Mouse (Mus musculus) stomach, embryonic 15.5 days (tissue): ENCODE measurements at regions not wholly inside any gene's neighbourhood (a gene's known extent, or its start where the extent isn't known, plus 50 kb on each side); places are given as distances from the start of the nearest gene placed in this dataset.

Experiments used
- ATAC-seq: fragments of 200-750 bp; cut with Nextera tagmentation; 2 replicates; pipeline ENCODE4 v1.8.0; 2017; ENCODE audit warnings: low read depth, moderate number of reproducible peaks, moderate TSS enrichment; ENCODE audit not compliant: insufficient read depth, low FRiP score
- H3K27ac ChIP-seq: fragments of 300-500 bp; sonication (generic); 2 replicates; pipeline ENCODE4 v1.5.1; 2015; ENCODE audit warnings: mild to moderate bottlenecking, inconsistent platforms
- H3K27me3 ChIP-seq: fragments of 300-500 bp; sonication (generic); replicated peaks from 2 replicates; pipeline ENCODE4 v1.6.1; 2015; ENCODE audit warnings: inconsistent platforms
- H3K36me3 ChIP-seq: fragments of 300-500 bp; sonication (generic); 2 replicates; pipeline ENCODE4 v1.6.1; 2015; ENCODE audit warnings: inconsistent platforms
- H3K4me1 ChIP-seq: fragments of 300-500 bp; sonication (generic); 2 replicates; pipeline ENCODE4 v1.6.1; 2015; ENCODE audit warnings: inconsistent platforms
- H3K4me2 ChIP-seq: fragments of 300-500 bp; sonication (generic); 2 replicates; pipeline ENCODE4 v1.6.1; 2015; ENCODE audit warnings: mild to moderate bottlenecking, inconsistent platforms
- H3K4me3 ChIP-seq: fragments of 300-500 bp; sonication (generic); replicated peaks from 2 replicates; pipeline ENCODE4 v1.5.1; 2015; ENCODE audit warnings: inconsistent platforms
- H3K9ac ChIP-seq: fragments of 300-500 bp; sonication (generic); 2 replicates; pipeline ENCODE4 v1.6.1; 2015; ENCODE audit warnings: inconsistent platforms
- H3K9me3 ChIP-seq: fragments of 300-500 bp; sonication (generic); 2 replicates; pipeline ENCODE4 v1.6.1; 2016; ENCODE audit warnings: inconsistent platforms
- WGBS: fragments of 180-500 bp; shearing (Covaris S2); methylation state at CpG from one replicate; pipeline ENCODE4 v1.1.7; 2015; 5-methylcytosine and 5-hydroxymethylcytosine counted together

GRCm38 (mm10) chr13:78576300-78577296 lies 377.0 kb upstream of the Nr2f1 start:
- 58% methylated on average over 9 of the region's 9 CpGs for WGBS

GRCm38 (mm10) chr13:78571093-78571492 lies 371.5 kb upstream of the Nr2f1 start:
- no peak for ATAC-seq
- no peak overlapping the region for H3K4me3 ChIP-seq
- 72% methylated on average over 2 of the region's 2 CpGs for WGBS
- no peaks in the 10 kb centered on the region for H3K27me3 ChIP-seq
- no peaks in the 10 kb centered on the region for H3K36me3 ChIP-seq
- no peaks in the 10 kb centered on the region for H3K4me1 ChIP-seq
- H3K9me3 ChIP-seq, result no peaks in the 10 kb centered on the region
- no peak overlapping the region for H3K4me2 ChIP-seq
- no peak overlapping the region for H3K27ac ChIP-seq
- no peak overlapping the region for H3K9ac ChIP-seq

More at GRCm38 (mm10) chr13:78576300-78577296, 377.0 kb upstream of the Nr2f1 start:
- H3K4me2 ChIP-seq, result no peak overlapping the region
- H3K4me3 ChIP-seq, result no peak overlapping the region
- H3K27me3 ChIP-seq, result no peaks in the 10 kb centered on the region
- H3K36me3 ChIP-seq, result no peaks in the 10 kb centered on the region
- H3K4me1 ChIP-seq, result no peaks in the 10 kb centered on the region
- H3K9me3 ChIP-seq, result no peaks in the 10 kb centered on the region
- H3K27ac ChIP-seq, result no peak overlapping the region
- no peak overlapping the region for H3K9ac ChIP-seq
- no peak for ATAC-seq

- 60% methylated on average over 2 of the region's 2 CpGs for WGBS
- Histone ChIP-seq H3K4me2 (no peak overlapping the region), H3K9me3 (no peaks in the 10 kb centered on the region), H3K4me1 (no peaks in the 10 kb centered on the region), H3K27ac (no peak overlapping the region), H3K4me3 (no peak overlapping the region), H3K36me3 (no peaks in the 10 kb centered on the region), H3K27me3 (no peaks in the 10 kb centered on the region), H3K9ac (no peak overlapping the region)
- no peak for ATAC-seq
Measured at GRCm38 (mm10) chr13:78524446-78524937, 324.9 kb upstream of the Nr2f1 start.

- H3K4me1 ChIP-seq, result no peaks in the 10 kb centered on the region
- no peak overlapping the region for H3K4me3 ChIP-seq
- no peak overlapping the region for H3K9ac ChIP-seq
- H3K27ac ChIP-seq, result no peak overlapping the region
- no peaks in the 10 kb centered on the region for H3K27me3 ChIP-seq
- H3K36me3 ChIP-seq, result no peaks in the 10 kb centered on the region
- ATAC-seq, result no peak
- WGBS, result 90% methylated on average over 1 of the region's 1 CpGs
- H3K4me2 ChIP-seq, result no peak overlapping the region
- H3K9me3 ChIP-seq, result no peaks in the 10 kb centered on the region
Measured at GRCm38 (mm10) chr13:78520771-78521170, 321.2 kb upstream of the Nr2f1 start.

- Histone ChIP-seq H3K4me1 (no peaks in the 10 kb centered on the region), H3K9me3 (no peaks in the 10 kb centered on the region), H3K9ac (no peak overlapping the region), H3K36me3 (no peaks in the 10 kb centered on the region), H3K27ac (no peak overlapping the region), H3K4me2 (no peak overlapping the region), H3K27me3 (no peaks in the 10 kb centered on the region), H3K4me3 (no peak overlapping the region)
- WGBS, result 84% methylated on average over 3 of the region's 3 CpGs
- no peak for ATAC-seq
Measured at GRCm38 (mm10) chr13:78520186-78520585, 320.6 kb upstream of the Nr2f1 start.

GRCm38 (mm10) chr13:78500551-78500950 lies 301.0 kb upstream of the Nr2f1 start:
- H3K36me3 ChIP-seq, result no peaks in the 10 kb centered on the region
- H3K4me1 ChIP-seq, result no peaks in the 10 kb centered on the region
- no peaks in the 10 kb centered on the region for H3K9me3 ChIP-seq
- H3K4me2 ChIP-seq, result no peak overlapping the region
- no peak overlapping the region for H3K27ac ChIP-seq
- H3K9ac ChIP-seq, result no peak overlapping the region
- no peak for ATAC-seq
- H3K4me3 ChIP-seq, result no peak overlapping the region
- WGBS, result 76% methylated on average over 7 of the region's 7 CpGs
- H3K27me3 ChIP-seq, result no peaks in the 10 kb centered on the region

- H3K4me3 ChIP-seq, result no peak overlapping the region
- no peak overlapping the region for H3K4me2 ChIP-seq
- no peaks in the 10 kb centered on the region for H3K36me3 ChIP-seq
- H3K27ac ChIP-seq, result peak overlapping the region; percentile 35; the same call in 1 of the 2 replicates
- H3K4me1 ChIP-seq, result no peaks in the 10 kb centered on the region
- no peaks in the 10 kb centered on the region for H3K9me3 ChIP-seq
- no peak overlapping the region for H3K9ac ChIP-seq
- no peaks in the 10 kb centered on the region for H3K27me3 ChIP-seq
- 42% methylated on average over 2 of the region's 2 CpGs for WGBS
- ATAC-seq, result no peak
Measured at GRCm38 (mm10) chr13:78483760-78484357, 284.3 kb upstream of the Nr2f1 start.

- H3K9me3 ChIP-seq, result no peaks in the 10 kb centered on the region
- H3K4me1 ChIP-seq, result no peaks in the 10 kb centered on the region
- no peak for ATAC-seq
- H3K4me3 ChIP-seq, result no peak overlapping the region
- H3K9ac ChIP-seq, result no peak overlapping the region
- H3K27ac ChIP-seq, result peak overlapping the region; percentile 35; the same call in 1 of the 2 replicates
- 26% methylated on average over 9 of the region's 9 CpGs for WGBS
- H3K4me2 ChIP-seq, result peak overlapping the region; percentile 22; the same call in 1 of the 2 replicates
- H3K27me3 ChIP-seq, result no peaks in the 10 kb centered on the region
- H3K36me3 ChIP-seq, result no peaks in the 10 kb centered on the region
Measured at GRCm38 (mm10) chr13:78482929-78483759, 283.6 kb upstream of the Nr2f1 start.

GRCm38 (mm10) chr13:78451333-78452070 lies 251.9 kb upstream of the Nr2f1 start:
- Histone ChIP-seq H3K9ac (no peak overlapping the region), H3K27ac (no peak overlapping the region), H3K4me3 (no peak overlapping the region), H3K36me3 (no peaks in the 10 kb centered on the region), H3K9me3 (no peaks in the 10 kb centered on the region), H3K4me2 (no peak overlapping the region), H3K4me1 (no peaks in the 10 kb centered on the region), H3K27me3 (no peaks in the 10 kb centered on the region)
- 70% methylated on average over 2 of the region's 2 CpGs for WGBS
- no peak for ATAC-seq

- 58% methylated on average over 5 of the region's 5 CpGs for WGBS
- Histone ChIP-seq H3K27ac (no peak overlapping the region), H3K9me3 (no peaks in the 10 kb centered on the region), H3K4me1 (no peaks in the 10 kb centered on the region), H3K36me3 (no peaks in the 10 kb centered on the region), H3K9ac (no peak overlapping the region), H3K4me3 (no peak overlapping the region), H3K4me2 (no peak overlapping the region), H3K27me3 (no peaks in the 10 kb centered on the region)
- ATAC-seq, result no peak
Measured at GRCm38 (mm10) chr13:78446726-78447031, 247.1 kb upstream of the Nr2f1 start.
